Mouse (Mus musculus): ENCODE measurements around the gene Art3.

Art3 gene

DNA sequence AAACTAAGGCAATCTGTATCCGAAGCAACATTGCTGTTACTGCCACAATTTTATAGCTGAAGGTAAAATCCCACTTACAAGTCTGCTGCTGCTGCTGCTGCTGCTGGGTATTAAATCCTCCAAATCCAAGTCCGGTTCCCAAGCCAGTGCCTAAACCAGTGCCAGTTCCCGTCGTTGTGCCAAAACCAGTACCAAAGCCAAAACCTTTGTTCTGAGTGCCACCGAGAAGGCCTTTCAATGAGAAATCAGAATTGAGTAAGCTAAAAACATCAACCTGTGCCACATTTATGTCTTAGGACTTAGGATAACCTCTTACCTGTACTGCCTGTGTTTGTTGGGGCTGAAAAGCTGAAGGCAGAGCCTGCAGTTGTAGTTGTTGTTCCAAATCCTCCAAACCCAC is 99.1 kb downstream of the Art3 start:
- DNase-seq = no peak

DNA sequence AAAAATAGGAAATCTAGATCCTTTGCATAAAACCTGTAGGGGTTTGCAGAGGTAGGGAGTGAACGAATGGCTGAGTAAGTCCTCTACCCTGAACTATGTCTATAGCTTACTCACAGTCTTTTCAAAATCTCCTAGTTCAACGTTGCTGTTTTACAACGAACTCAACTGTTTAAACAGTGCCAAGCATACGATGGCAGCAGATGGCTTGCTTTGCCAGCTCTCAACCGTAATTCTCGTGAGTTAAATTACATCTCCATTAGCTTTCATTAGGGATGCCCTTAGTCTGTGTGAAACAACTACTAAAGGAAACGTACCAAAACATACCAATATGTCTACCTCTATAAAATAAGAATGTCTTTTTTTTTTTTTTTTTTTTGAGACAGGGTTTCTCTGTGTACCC is 100.0 kb downstream of the Art3 start:
- no peak for DNase-seq

DNA sequence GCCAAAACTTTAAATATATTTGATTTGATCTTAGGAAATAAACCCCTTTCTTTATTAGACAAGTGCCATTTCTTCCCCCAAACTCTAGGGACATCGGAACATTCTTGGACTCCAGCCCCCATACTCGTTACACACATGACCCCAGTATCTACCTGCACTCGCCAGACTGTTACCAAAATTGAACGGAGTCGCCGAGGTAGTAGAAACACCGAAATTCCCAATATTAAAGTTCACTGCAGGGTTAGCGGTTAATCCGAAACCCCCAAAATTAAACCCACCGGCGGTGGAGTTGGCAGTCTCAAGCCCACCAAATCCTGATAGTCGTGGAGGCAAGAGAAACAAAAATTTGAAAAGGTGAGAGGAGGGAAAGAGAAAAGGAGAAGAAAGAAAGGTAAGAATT is 102.4 kb downstream of the Art3 start:
- no peak for DNase-seq

DNA sequence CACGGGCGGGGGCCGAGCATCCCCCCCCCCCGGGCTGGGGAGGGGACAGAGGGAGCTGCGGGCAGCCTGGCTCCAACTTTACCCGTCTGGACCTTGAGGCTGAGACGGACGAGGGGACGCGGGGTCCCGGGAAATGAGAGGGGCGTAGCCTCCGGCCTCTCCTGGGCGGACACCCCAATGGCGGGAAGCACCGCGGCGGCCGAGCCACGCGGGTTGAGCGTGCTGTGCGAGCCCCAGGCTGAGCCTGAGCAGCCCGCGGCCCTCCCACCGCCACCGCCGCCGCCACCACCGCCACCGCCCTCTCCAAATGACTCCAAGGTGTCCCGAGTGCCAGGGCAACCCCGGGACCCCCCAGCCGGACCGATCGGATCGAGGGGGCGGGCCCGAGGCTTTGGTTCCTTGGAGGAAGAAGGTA is 103.0 kb downstream of the Art3 start:
- no peak for DNase-seq

DNA sequence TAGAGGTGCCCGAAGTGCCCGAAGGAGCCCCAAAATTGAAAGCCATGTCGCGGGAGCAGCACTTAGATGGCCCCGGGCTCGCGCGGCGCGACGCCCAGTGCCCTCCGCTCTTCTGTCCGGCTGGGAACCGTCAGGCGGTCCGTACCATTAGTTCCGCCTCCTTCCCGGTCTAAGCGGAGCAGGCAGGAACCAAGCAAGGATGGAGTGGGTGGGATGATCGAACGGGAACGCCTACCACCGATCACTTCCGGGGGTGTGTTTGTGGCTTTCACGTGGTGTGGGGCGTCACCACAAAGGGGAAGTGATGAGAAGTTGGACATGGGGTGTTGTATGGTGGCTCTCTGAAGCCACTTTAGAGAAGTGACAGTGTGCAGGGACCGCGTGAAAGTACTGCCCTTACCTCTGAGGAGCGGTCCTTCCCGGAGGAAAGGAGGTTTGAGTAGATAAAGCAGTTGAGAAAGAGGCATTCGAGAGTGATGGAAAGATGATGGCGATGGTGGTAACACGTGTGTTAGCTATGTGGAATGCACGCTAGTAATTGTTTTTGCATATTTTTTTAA is 103.5 kb downstream of the Art3 start, which contains the start of gene Nup54:
Nup54 (minus strand) TSS at position 195 of the 560 bp plus-strand sequence.
- peak; percentile 96 for DNase-seq

DNA sequence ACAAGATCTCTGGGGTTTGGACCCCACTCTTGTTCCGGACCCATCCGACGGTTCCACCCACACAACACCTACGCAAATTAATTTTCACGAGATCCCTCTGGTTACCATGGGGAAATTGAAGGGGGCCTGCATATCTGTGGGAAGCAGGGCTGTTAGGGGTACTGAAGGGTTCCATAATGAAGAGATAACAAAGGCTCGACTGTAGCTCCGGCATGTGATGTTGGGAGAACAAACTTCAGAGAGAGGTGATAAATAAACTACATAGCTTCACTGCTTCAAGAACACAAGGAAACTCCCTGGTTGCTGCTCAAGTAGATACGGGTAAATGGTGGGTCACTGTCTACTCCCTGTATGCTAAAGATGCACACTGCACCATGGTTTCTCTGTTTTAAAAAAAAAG is 106.9 kb downstream of the Art3 start:
- DNase-seq = no peak

DNA sequence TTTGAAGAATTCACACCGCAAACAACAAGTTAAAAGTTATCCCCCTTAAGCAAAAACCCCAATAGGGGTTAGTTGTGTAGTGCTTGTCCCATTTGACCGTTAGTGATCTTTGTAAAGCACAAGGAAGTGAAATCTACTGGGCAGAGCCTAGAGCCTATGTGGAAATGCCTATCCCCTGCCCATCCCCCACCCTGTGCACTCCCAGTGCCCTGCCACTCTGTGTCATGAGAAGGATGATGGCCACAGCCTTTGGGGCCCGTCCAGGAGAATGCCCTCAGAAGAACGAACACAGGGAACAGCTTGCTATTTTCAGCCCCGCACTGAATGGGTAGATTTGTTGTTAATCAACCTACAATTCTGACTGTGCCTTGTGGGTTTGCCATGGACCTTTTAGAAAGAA is 109.9 kb downstream of the Art3 start:
- peak; percentile 23 for DNase-seq

DNA sequence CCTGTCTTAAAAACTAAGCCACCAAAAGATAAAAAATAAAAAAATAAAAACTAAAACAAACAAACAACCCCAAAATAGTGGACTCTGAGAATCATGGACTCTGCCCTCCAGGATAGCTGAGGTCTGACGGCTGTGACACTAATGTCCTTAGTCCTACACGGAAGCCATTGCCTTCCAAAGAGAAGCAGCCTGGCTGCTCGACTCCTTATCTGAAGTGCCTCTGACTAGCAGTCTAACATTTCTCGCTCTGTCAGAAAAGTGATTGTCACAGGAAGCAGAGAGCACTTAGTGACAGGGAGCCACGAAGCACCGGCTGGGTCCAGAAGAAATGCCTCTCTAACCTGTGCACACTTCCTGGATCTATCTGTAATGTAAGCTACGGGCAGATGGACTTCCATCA is 111.3 kb downstream of the Art3 start:
- no peak for DNase-seq

DNA sequence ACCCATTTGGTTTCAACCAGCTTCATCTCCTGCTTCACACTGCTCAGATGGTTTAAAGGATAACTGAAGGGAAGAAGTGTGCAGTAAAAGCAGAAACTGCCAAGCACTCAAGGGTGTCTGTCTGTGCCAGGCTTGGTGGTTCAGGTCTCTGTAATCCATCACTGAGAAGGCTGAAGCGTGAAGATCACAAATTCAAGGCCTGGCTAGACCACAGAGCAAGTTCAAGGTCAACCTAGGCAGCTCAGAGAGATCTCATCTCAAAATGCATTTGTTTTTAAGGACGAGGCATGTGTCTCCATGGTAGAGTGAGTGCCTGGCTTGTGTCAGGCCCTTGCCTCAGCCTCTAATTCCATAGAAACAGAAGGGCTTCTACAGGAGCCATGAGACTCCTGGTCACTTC is 113.4 kb downstream of the Art3 start:
- no peak for DNase-seq

DNA sequence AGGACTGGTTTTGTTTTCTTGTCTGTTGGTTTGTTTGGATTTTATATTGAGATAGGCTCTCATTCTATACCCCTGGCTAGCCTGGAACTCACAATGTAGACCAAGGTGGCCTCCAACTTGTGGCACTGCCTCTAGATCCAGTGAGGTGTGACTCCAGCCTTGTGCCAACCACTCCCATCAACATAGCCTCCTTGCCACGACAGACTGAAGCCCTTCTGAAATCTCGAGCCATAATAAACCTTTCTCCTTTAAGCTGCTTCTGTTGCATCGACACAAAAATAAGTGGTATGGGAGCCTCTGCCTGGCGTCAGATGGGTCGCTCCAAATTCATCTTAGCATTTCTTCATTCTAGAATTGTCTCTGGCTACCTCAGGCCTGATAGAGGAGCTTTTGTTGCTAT is 115.1 kb downstream of the Art3 start:
- DNase-seq = no peak

DNA sequence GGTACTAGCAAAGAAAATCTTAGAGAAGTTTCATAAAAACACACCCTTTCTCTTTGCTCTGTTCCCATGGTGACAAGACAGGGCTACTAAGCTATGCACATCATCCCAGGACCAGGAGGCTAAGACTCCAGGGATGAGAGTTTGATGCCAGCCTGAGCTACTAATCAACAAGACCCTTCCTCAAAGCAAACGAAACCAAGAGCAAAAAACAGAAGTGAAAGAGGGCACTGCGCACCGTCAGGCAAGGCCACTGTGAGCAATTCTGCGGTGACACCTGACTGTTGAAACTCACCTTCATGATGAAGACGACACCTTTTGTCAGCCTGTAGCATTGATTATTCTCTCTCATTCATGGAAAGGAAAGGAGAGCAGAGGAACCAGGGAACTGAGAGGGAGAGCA is 121.2 kb downstream of the Art3 start:
- DNase-seq = no peak

DNA sequence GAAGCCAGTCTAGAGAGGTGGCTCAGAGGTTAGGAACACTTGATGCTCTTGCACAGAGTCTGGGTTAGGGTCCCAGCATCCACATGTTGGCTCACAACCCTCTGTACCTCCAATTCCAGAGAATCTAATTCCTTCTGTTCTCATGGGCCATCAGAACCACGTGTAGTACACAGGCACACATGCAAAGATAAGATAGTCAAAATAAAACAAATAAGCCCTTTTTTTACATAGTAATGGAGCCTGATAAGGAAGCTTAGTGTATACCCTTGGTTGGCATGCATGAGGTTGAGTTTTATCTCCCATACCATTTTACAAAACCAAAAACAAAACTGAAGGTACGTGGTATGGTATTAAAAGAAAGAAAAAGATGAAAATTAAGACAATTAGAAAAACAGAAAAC is 125.8 kb downstream of the Art3 start:
- DNase-seq = no peak

DNA sequence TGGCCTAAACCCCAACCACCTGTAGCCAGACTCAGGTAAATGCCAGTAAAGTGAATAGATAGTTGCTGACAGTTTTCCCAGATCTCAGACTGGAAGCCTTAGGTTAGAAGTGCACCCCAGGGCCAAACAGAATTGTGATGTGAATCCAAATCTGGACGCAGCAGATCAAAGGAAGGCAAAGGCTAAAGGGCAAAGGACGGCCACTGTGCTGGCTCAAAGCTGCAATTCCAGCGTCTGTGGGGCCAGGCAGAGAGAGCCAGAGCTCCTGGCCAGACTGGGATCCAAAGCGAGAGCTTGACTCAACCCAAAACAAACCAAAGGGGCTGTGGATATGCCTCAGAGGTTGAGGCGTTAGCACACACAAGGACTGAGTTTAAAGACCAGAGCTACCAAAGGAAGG is 127.1 kb downstream of the Art3 start:
- DNase-seq = peak; percentile 16

DNA sequence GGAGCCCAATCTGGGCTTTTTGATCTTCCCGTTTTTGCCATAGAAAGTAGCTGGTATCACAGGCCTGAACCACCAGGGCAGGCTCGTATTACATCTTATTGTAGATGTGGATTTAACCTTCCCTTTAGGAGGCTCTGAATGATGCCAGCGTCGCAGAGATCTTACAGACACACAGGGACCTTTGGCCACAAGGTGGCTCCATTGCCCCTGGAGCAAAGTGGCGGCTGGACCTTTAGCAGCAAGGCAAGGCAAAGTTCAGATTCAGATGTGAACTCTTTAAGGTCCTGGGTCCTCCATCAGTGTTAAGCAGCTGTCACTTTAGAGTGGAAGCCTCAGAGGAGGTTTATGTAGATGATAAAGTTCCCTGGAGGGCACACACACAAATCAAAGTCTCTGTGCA is 129.7 kb downstream of the Art3 start:
- DNase-seq = peak; percentile 86
